Mouse (Mus musculus) bone marrow, adult 2 months (tissue): Measurements from ENCODE around the gene Fam20b.

ENCODE experiments used
- CTCF ChIP-seq: fragments of 200-500 bp; IDR thresholded peaks from 2 replicates; pipeline ENCODE4 v1.5.1; 2011; ENCODE audit warnings: low read length, control low read depth; ENCODE audit not compliant: control insufficient read depth, insufficient read depth
- POLR2A ChIP-seq: fragments of 200-500 bp; IDR thresholded peaks from 2 replicates; pipeline ENCODE4 v1.6.1; 2011; ENCODE audit warnings: low read depth, mild to moderate bottlenecking, control low read depth, low read length, borderline replicate concordance; ENCODE audit not compliant: control insufficient read depth

DNA sequence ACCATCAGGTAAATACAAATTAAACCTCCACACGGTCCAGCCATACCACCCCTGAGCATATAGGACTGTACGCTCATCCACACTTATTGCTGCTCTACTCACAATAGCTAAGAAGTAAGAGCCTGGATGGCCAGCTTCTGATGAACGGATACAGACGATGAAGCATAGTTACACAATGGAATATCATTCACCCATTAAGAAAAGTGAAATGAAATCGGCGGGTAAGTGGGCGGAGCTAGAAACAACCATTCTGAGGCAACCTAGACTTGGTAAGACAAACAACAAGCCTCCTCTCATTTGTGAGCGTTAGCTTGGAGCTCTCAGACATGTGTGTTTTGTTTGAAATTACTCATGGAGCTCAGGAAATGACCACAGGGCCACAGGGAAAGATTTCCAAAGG, 53.1 kb downstream of the Fam20b start:
- TF ChIP-seq POLR2A (no peak), CTCF (no peak)
